Mouse (Mus musculus): Measurements from ENCODE around the gene Cacna2d4. TPM values are rescaled to one million over a fixed set of nuclear protein-coding genes. Genes with fewer than 3 reads are reported as not detected.

Cacna2d4 gene
- polyA plus RNA-seq, 1 experiment from 2014 or later = 0.15 TPM

- 90% methylated on average over 3 of the region's 3 CpGs for WGBS
- no peaks in the 10 kb centered on the region for H3K36me3 ChIP-seq
- no peak overlapping the region for H3K27ac ChIP-seq (replicated peaks)
- no peak for ATAC-seq (ENCODE audit: low FRiP score, low read depth)
- no peak overlapping the region for H3K4me2 ChIP-seq (replicated peaks)
- no peak overlapping the region for H3K9ac ChIP-seq (replicated peaks)
- H3K4me3 ChIP-seq = no peak overlapping the region
- H3K4me1 ChIP-seq = no peaks in the 10 kb centered on the region
- H3K27me3 ChIP-seq = no peaks in the 10 kb centered on the region
- no peaks in the 10 kb centered on the region for H3K9me3 ChIP-seq
Measured at GRCm38 (mm10) chr6:119400649-119401048, 164.3 kb downstream of the Cacna2d4 start.

- no peak for ATAC-seq (ENCODE audit: low FRiP score, low read depth)
- no peak overlapping the region for H3K4me3 ChIP-seq
- no peak overlapping the region for H3K27ac ChIP-seq (replicated peaks)
- no peaks in the 10 kb centered on the region for H3K27me3 ChIP-seq
- no peaks in the 10 kb centered on the region for H3K36me3 ChIP-seq
- H3K9me3 ChIP-seq = no peaks in the 10 kb centered on the region
- H3K9ac ChIP-seq (replicated peaks) = no peak overlapping the region
- WGBS = 92% methylated on average over 8 of the region's 8 CpGs
- H3K4me2 ChIP-seq (replicated peaks) = no peak overlapping the region
- H3K4me1 ChIP-seq = no peaks in the 10 kb centered on the region
Measured at GRCm38 (mm10) chr6:119401545-119402304, 165.4 kb downstream of the Cacna2d4 start.

Other genes starting within 250 kb of the Cacna2d4 start
- 14.4 and 14.9 TPM in 2 replicates for gene Dcp1b, start 61.3 kb upstream of the Cacna2d4 start, polyA plus RNA-seq (2016; fragmentation: Nextera tagmentation; extraction: Ambion mirVana)
- gene Cacna1c, start 40.1 kb upstream of the Cacna2d4 start, polyA plus RNA-seq (2016; fragmentation: Nextera tagmentation; extraction: Ambion mirVana) = 3.9 and 5.1 TPM in 2 replicates
- gene Lrtm2, start 94.2 kb downstream of the Cacna2d4 start, polyA plus RNA-seq (2016; fragmentation: Nextera tagmentation; extraction: Ambion mirVana) = 0.54 and 0.60 TPM in 2 replicates
- gene Adipor2, start 181.2 kb downstream of the Cacna2d4 start, polyA plus RNA-seq (2016; fragmentation: Nextera tagmentation; extraction: Ambion mirVana) = 36.6 and 37.6 TPM in 2 replicates
- 4.0 and 4.1 TPM in 2 replicates for gene Fbxl14, start 243.1 kb downstream of the Cacna2d4 start, polyA plus RNA-seq (2016; fragmentation: Nextera tagmentation; extraction: Ambion mirVana)